Mouse (Mus musculus) liver, embryonic 12.5 days (tissue): ENCODE measurements around the gene Prss47. TPM values are rescaled to one million over a fixed set of nuclear protein-coding genes. Genes with fewer than 3 reads are reported as not detected.

Source experiments
- polyA plus RNA-seq: library from polyadenylated mRNA; unstranded; fragments of >200 nt; fragmentation: Nextera tagmentation; extraction: Ambion mirVana; gene quantifications from 2 replicates; pipeline ENCODE4 v1.2.1, GENCODE M21; 2016

Prss47 gene
- polyA plus RNA-seq, 1 experiment from 2014 or later = not detected

Other genes starting within 250 kb of the Prss47 start
- 0.05 and 0.06 TPM in 2 replicates for gene Cntnap3, start 148.8 kb downstream of the Prss47 start, polyA plus RNA-seq
- not detected in 2 replicates for gene Spata31, start 135.4 kb downstream of the Prss47 start, polyA plus RNA-seq
- not detected in 2 replicates for gene Spata31d1c, start 19.7 kb downstream of the Prss47 start, polyA plus RNA-seq
- gene Mfsd14b, start 60.2 kb upstream of the Prss47 start, polyA plus RNA-seq = 54.8 and 55.2 TPM in 2 replicates
- not detected in 2 replicates for gene Olfr465-ps1, start 85.3 kb upstream of the Prss47 start, polyA plus RNA-seq
- not detected in 2 replicates for gene Olfr466, start 97.5 kb upstream of the Prss47 start, polyA plus RNA-seq
- not detected in 2 replicates for gene Nlrp4f, start 153.2 kb upstream of the Prss47 start, polyA plus RNA-seq
- not detected in 2 replicates for gene Gm10775, start 206.8 kb upstream of the Prss47 start, polyA plus RNA-seq
- 6.0 and 6.4 TPM in 2 replicates for gene Zfp369, start 226.1 kb upstream of the Prss47 start, polyA plus RNA-seq